Mouse (Mus musculus) midbrain, embryonic 10.5 days (tissue): ENCODE data around the gene Gipc2. TPM values are rescaled to one million over a fixed set of nuclear protein-coding genes. Genes with fewer than 3 reads are reported as not detected.
"Not testable (repeated sequence)": the region's sequence is repeated elsewhere in the genome, so short reads cannot be mapped to it uniquely, and the experiment has no call there.

Experiments
- DNase-seq: peaks from one replicate; pipeline ENCODE4 v3.0.0-alpha.2; 2017; ENCODE audit warnings: low spot score
- H3K27ac ChIP-seq: fragments of 300-500 bp; sonication (generic); replicated peaks from 2 replicates; pipeline ENCODE4 v1.5.1; 2016; ENCODE audit warnings: mild to moderate bottlenecking
- H3K27me3 ChIP-seq: fragments of 300-500 bp; sonication (generic); 2 replicates; pipeline ENCODE4 v1.6.1; 2016; ENCODE audit warnings: low read depth, mild to moderate bottlenecking; ENCODE audit not compliant: poor library complexity, severe bottlenecking
- H3K36me3 ChIP-seq: fragments of 300-500 bp; sonication (generic); 2 replicates; pipeline ENCODE4 v1.6.1; 2016; ENCODE audit warnings: mild to moderate bottlenecking, moderate library complexity
- H3K4me1 ChIP-seq: fragments of 300-500 bp; sonication (generic); 2 replicates; pipeline ENCODE4 v1.6.1; 2016
- H3K4me3 ChIP-seq: fragments of 300-500 bp; sonication (generic); 2 replicates; pipeline ENCODE4 v1.5.1; 2016; ENCODE audit warnings: mild to moderate bottlenecking, moderate library complexity
- H3K9me3 ChIP-seq: fragments of 300-500 bp; sonication (generic); replicated peaks from 2 replicates; pipeline ENCODE4 v1.6.1; 2016; ENCODE audit warnings: mild to moderate bottlenecking
- WGBS: fragments of 180-500 bp; shearing (Covaris S2); methylation state at CpG from one replicate; pipeline ENCODE4 v1.1.7; 2016; 5-methylcytosine and 5-hydroxymethylcytosine counted together
- polyA plus RNA-seq: library from polyadenylated mRNA; unstranded; fragments of >200 nt; fragmentation: Nextera tagmentation; extraction: Ambion mirVana; gene quantifications from 2 replicates; pipeline ENCODE4 v1.2.1, GENCODE M21; 2016

Gene Gipc2
- polyA plus RNA-seq, 1 experiment from 2014 or later = 0.95 TPM

GRCm38 (mm10) chr3:152201651-152202050 is 35.6 kb upstream of the Gipc2 start:
- no peak overlapping the region for H3K27ac ChIP-seq
- no peak for DNase-seq
- H3K4me3 ChIP-seq = no peak overlapping the region
- WGBS = 82% methylated on average over 2 of the region's 2 CpGs
- H3K9me3 ChIP-seq = no peaks in the 10 kb centered on the region
- H3K27me3 ChIP-seq = 0 out of 2 replicates have a peak, but pooled peaks cover 3% of the 10 kb centered on the region
- peaks cover 2% of the 10 kb centered on the region; the same call in 1 of the 2 replicates for H3K36me3 ChIP-seq
- no peaks in the 10 kb centered on the region for H3K4me1 ChIP-seq

- Histone ChIP-seq H3K4me1 (no peaks in the 10 kb centered on the region), H3K36me3 (no peaks in the 10 kb centered on the region), H3K9me3 (no peaks in the 10 kb centered on the region), H3K27me3 (0 out of 2 replicates have a peak, but pooled peaks cover 5% of the 10 kb centered on the region), H3K27ac (no peak overlapping the region), H3K4me3 (no peak overlapping the region)
- 90% methylated on average over 3 of the region's 3 CpGs for WGBS
- DNase-seq = no peak
Observed at GRCm38 (mm10) chr3:152201181-152201580, 35.2 kb upstream of the Gipc2 start.

- 64% methylated on average over 3 of the region's 3 CpGs for WGBS
- peaks cover 5% of the 10 kb centered on the region; the same call in 1 of the 2 replicates for H3K27me3 ChIP-seq
Observed at GRCm38 (mm10) chr3:152199125-152199524, 33.1 kb upstream of the Gipc2 start.

GRCm38 (mm10) chr3:152197246-152197645 is 31.2 kb upstream of the Gipc2 start:
- H3K4me3 ChIP-seq, H3K27me3 ChIP-seq, H3K27ac ChIP-seq, H3K36me3 ChIP-seq, DNase-seq, H3K9me3 ChIP-seq: not testable (repeated sequence)
- 48% methylated on average over 2 of the region's 2 CpGs for WGBS
- H3K4me1 ChIP-seq = peaks cover 15% of the 10 kb centered on the region

More at GRCm38 (mm10) chr3:152199125-152199524, 33.1 kb upstream of the Gipc2 start:
- Histone ChIP-seq H3K27ac (no peak overlapping the region), H3K4me3 (no peak overlapping the region), H3K4me1 (no peaks in the 10 kb centered on the region), H3K36me3 (no peaks in the 10 kb centered on the region), H3K9me3 (no peaks in the 10 kb centered on the region)
- DNase-seq = no peak

GRCm38 (mm10) chr3:152193635-152194097 is 27.6 kb upstream of the Gipc2 start:
- H3K4me3 ChIP-seq = peak overlapping the region; percentile 52
- no peaks in the 10 kb centered on the region for H3K36me3 ChIP-seq
- H3K27me3 ChIP-seq = peaks cover 5% of the 10 kb centered on the region; the same call in 1 of the 2 replicates
- WGBS = 1% methylated on average over 17 of the region's 17 CpGs
- DNase-seq = peak; percentile 79
- H3K27ac ChIP-seq = peak overlapping the region; percentile 57
- no peaks in the 10 kb centered on the region for H3K9me3 ChIP-seq
- peaks cover 25% of the 10 kb centered on the region for H3K4me1 ChIP-seq

- peak overlapping the region; percentile 52 for H3K4me3 ChIP-seq
- DNase-seq = no peak
- H3K27me3 ChIP-seq = peaks cover 5% of the 10 kb centered on the region; the same call in 1 of the 2 replicates
- H3K27ac ChIP-seq = peak overlapping the region; percentile 57
- 28% methylated on average over 7 of the region's 7 CpGs for WGBS
- no peaks in the 10 kb centered on the region for H3K9me3 ChIP-seq
- no peaks in the 10 kb centered on the region for H3K36me3 ChIP-seq
- H3K4me1 ChIP-seq = peaks cover 25% of the 10 kb centered on the region
Observed at GRCm38 (mm10) chr3:152193177-152193576, 27.1 kb upstream of the Gipc2 start.

GRCm38 (mm10) chr3:152192238-152192931 is 26.4 kb upstream of the Gipc2 start:
- H3K27ac ChIP-seq = 0 out of 2 replicates have a peak overlapping the region, but pooled peaks have one; percentile 23

GRCm38 (mm10) chr3:152191791-152192237 is 25.8 kb upstream of the Gipc2 start:
- WGBS = 56% methylated on average over 6 of the region's 6 CpGs
- DNase-seq = no peak
- Histone ChIP-seq H3K27me3 (peaks cover 4% of the 10 kb centered on the region; the same call in 1 of the 2 replicates), H3K36me3 (no peaks in the 10 kb centered on the region), H3K4me3 (peak overlapping the region; percentile 52), H3K4me1 (peaks cover 25% of the 10 kb centered on the region), H3K9me3 (no peaks in the 10 kb centered on the region), H3K27ac (0 out of 2 replicates have a peak overlapping the region, but pooled peaks have one; percentile 23)

More at GRCm38 (mm10) chr3:152192238-152192931, 26.4 kb upstream of the Gipc2 start:
- Histone ChIP-seq H3K27me3 (peaks cover 5% of the 10 kb centered on the region; the same call in 1 of the 2 replicates), H3K4me1 (peaks cover 25% of the 10 kb centered on the region), H3K36me3 (no peaks in the 10 kb centered on the region), H3K9me3 (no peaks in the 10 kb centered on the region), H3K4me3 (peak overlapping the region; percentile 52)
- DNase-seq = no peak
- 67% methylated on average over 11 of the region's 11 CpGs for WGBS

- Histone ChIP-seq H3K9me3 (no peaks in the 10 kb centered on the region), H3K36me3 (peaks cover 4% of the 10 kb centered on the region), H3K4me3 (no peak overlapping the region), H3K27ac (no peak overlapping the region), H3K27me3 (no peaks in the 10 kb centered on the region; the same call in 1 of the 2 replicates), H3K4me1 (peaks cover 25% of the 10 kb centered on the region)
- DNase-seq = no peak
- WGBS = 85% methylated on average over 9 of the region's 9 CpGs
Observed at GRCm38 (mm10) chr3:152190679-152191477, 24.8 kb upstream of the Gipc2 start.

GRCm38 (mm10) chr3:152189306-152189705 is 23.3 kb upstream of the Gipc2 start:
- Histone ChIP-seq H3K4me3 (no peak overlapping the region), H3K9me3 (no peaks in the 10 kb centered on the region), H3K4me1 (peaks cover 25% of the 10 kb centered on the region), H3K27ac (no peak overlapping the region), H3K27me3 (no peaks in the 10 kb centered on the region; the same call in 1 of the 2 replicates), H3K36me3 (peaks cover 7% of the 10 kb centered on the region)
- DNase-seq = no peak
- 85% methylated on average over 4 of the region's 4 CpGs for WGBS

GRCm38 (mm10) chr3:152186106-152186505 is 20.1 kb upstream of the Gipc2 start:
- H3K27me3 ChIP-seq = no peaks in the 10 kb centered on the region
- H3K9me3 ChIP-seq = no peaks in the 10 kb centered on the region
- 93% methylated on average over 6 of the region's 6 CpGs for WGBS
- H3K27ac ChIP-seq = no peak overlapping the region
- H3K36me3 ChIP-seq = peaks cover 7% of the 10 kb centered on the region
- H3K4me3 ChIP-seq = no peak overlapping the region
- 0 out of 2 replicates have a peak, but pooled peaks cover 5% of the 10 kb centered on the region for H3K4me1 ChIP-seq
- no peak for DNase-seq

- 61% methylated on average over 9 of the region's 9 CpGs for WGBS
- Histone ChIP-seq H3K4me3 (no peak overlapping the region), H3K9me3 (no peaks in the 10 kb centered on the region), H3K27ac (no peak overlapping the region), H3K36me3 (peaks cover 7% of the 10 kb centered on the region), H3K4me1 (0 out of 2 replicates have a peak, but pooled peaks cover 3% of the 10 kb centered on the region), H3K27me3 (no peaks in the 10 kb centered on the region)
- no peak for DNase-seq
Observed at GRCm38 (mm10) chr3:152183522-152183921, 17.5 kb upstream of the Gipc2 start.
